Mouse (Mus musculus) forebrain, embryonic 16.5 days (tissue): ENCODE results near the gene Olfr128. TPM values are rescaled to one million over a fixed set of nuclear protein-coding genes. Genes with fewer than 3 reads are reported as not detected.
"Not testable (repeated sequence)": the region's sequence is repeated elsewhere in the genome, so short reads cannot be mapped to it uniquely, and the experiment has no call there.

ENCODE experiments used
- ATAC-seq: fragments of 200-750 bp; cut with Nextera tagmentation; 2 replicates; pipeline ENCODE4 v1.8.0; 2017; ENCODE audit warnings: mild to moderate bottlenecking, moderate library complexity
- H3K27ac ChIP-seq: fragments of 300-500 bp; sonication (generic); 2 replicates; pipeline ENCODE4 v1.5.1; 2014; ENCODE audit warnings: low read length, control low read depth
- H3K27me3 ChIP-seq: fragments of 300-500 bp; sonication (generic); replicated peaks from 2 replicates; pipeline ENCODE4 v1.6.1; 2014; ENCODE audit warnings: low read length; ENCODE audit not compliant: control insufficient read depth, insufficient read depth
- H3K36me3 ChIP-seq: fragments of 300-500 bp; sonication (generic); 2 replicates; pipeline ENCODE4 v1.6.1; 2014; ENCODE audit not compliant: control insufficient read depth, insufficient read depth
- H3K4me1 ChIP-seq: fragments of 300-500 bp; sonication (generic); replicated peaks from 2 replicates; pipeline ENCODE4 v1.6.1; 2014; ENCODE audit warnings: low read length; ENCODE audit not compliant: control insufficient read depth, insufficient read depth
- H3K4me2 ChIP-seq: fragments of 300-500 bp; sonication (generic); 2 replicates; pipeline ENCODE4 v1.6.1; 2014; ENCODE audit warnings: mild to moderate bottlenecking, low read length, control low read depth
- H3K4me3 ChIP-seq: fragments of 300-500 bp; sonication (generic); replicated peaks from 2 replicates; pipeline ENCODE4 v1.5.1; 2014; ENCODE audit warnings: mild to moderate bottlenecking, low read length, control low read depth
- H3K9ac ChIP-seq: fragments of 300-500 bp; sonication (generic); replicated peaks from 2 replicates; pipeline ENCODE4 v1.6.1; 2014; ENCODE audit warnings: low read depth, low read length, control low read depth
- H3K9me3 ChIP-seq: fragments of 300-500 bp; sonication (generic); 2 replicates; pipeline ENCODE4 v1.6.1; 2016; ENCODE audit warnings: low read length; ENCODE audit not compliant: control insufficient read depth
- WGBS: fragments of 180-500 bp; shearing (Covaris S2); extraction: QIAGEN DNeasy Blood & Tissue Kit; methylation state at CpG from one replicate; pipeline ENCODE4 v1.1.7; 2014; 5-methylcytosine and 5-hydroxymethylcytosine counted together
- polyA plus RNA-seq: library from polyadenylated mRNA; unstranded; fragments of >200 nt; fragmentation: Nextera tagmentation; extraction: Ambion mirVana; gene quantifications from 2 replicates; pipeline ENCODE4 v1.2.1, GENCODE M21; 2015

The Olfr128 gene
- not detected in 2 replicates for polyA plus RNA-seq

GRCm38 (mm10) chr17:37920248-37920647 lies at the start of gene Olfr128:
Gene Olfr128 (plus strand): TSS chr17:37920548.
- Histone ChIP-seq H3K9ac (no peak within 1 kb of the TSS), H3K4me3 (no peak within 1 kb of the TSS), H3K36me3 (no peaks in the 10 kb centered on the region), H3K27ac (no peak within 1 kb of the TSS), H3K4me2 (no peak within 1 kb of the TSS), H3K27me3 (no peaks in the 10 kb centered on the region), H3K9me3 (no peaks in the 10 kb centered on the region), H3K4me1 (no peaks in the 10 kb centered on the region)
- no peak for ATAC-seq

GRCm38 (mm10) chr17:37873830-37874229 lies 46.5 kb upstream of the Olfr128 start:
- no peaks in the 10 kb centered on the region; the same call in 1 of the 2 replicates for H3K4me1 ChIP-seq
- no peak for ATAC-seq
- H3K9me3 ChIP-seq, result no peaks in the 10 kb centered on the region
- no peaks in the 10 kb centered on the region for H3K36me3 ChIP-seq
- 86% methylated on average over 3 of the region's 3 CpGs for WGBS
- H3K27me3 ChIP-seq, result no peaks in the 10 kb centered on the region
- H3K9ac ChIP-seq, result no peak overlapping the region
- H3K27ac ChIP-seq, result no peak overlapping the region
- no peak overlapping the region for H3K4me3 ChIP-seq
- no peak overlapping the region for H3K4me2 ChIP-seq

- Histone ChIP-seq H3K4me1 (no peaks in the 10 kb centered on the region), H3K27me3 (no peaks in the 10 kb centered on the region), H3K36me3 (no peaks in the 10 kb centered on the region), H3K4me2 (no peak within 1 kb of the TSS), H3K4me3 (no peak within 1 kb of the TSS), H3K27ac (no peak within 1 kb of the TSS), H3K9ac (no peak within 1 kb of the TSS), H3K9me3 (no peaks in the 10 kb centered on the region)
- ATAC-seq, result no peak
- WGBS, result 82% methylated on average over 1 of the region's 1 CpGs
Measured at GRCm38 (mm10) chr17:37900137-37900536, 20.2 kb upstream of the Olfr128 start, which contains the start of gene Olfr127. Gene Olfr127 (plus strand): TSS chr17:37900437.

GRCm38 (mm10) chr17:37906821-37907220 lies 13.5 kb upstream of the Olfr128 start:
- not testable (repeated sequence) for H3K27ac ChIP-seq, H3K27me3 ChIP-seq, H3K4me3 ChIP-seq, H3K9me3 ChIP-seq, H3K4me1 ChIP-seq, H3K9ac ChIP-seq, H3K36me3 ChIP-seq, H3K4me2 ChIP-seq, ATAC-seq
- WGBS, result 78% methylated on average over 8 of the region's 8 CpGs

- no peak within 1 kb of the TSS for H3K27ac ChIP-seq
- ATAC-seq, result no peak
- H3K4me1 ChIP-seq, result no peaks in the 10 kb centered on the region
- H3K4me3 ChIP-seq, result no peak within 1 kb of the TSS
- H3K27me3 ChIP-seq, result no peaks in the 10 kb centered on the region
- no peaks in the 10 kb centered on the region for H3K36me3 ChIP-seq
- 68% methylated on average over 2 of the region's 2 CpGs for WGBS
- no peak within 1 kb of the TSS for H3K4me2 ChIP-seq
- H3K9me3 ChIP-seq, result no peaks in the 10 kb centered on the region
- no peak within 1 kb of the TSS for H3K9ac ChIP-seq
Measured at GRCm38 (mm10) chr17:37952979-37953378, 32.6 kb downstream of the Olfr128 start, which contains the start of gene Olfr761. Gene Olfr761 (minus strand): TSS chr17:37953079.

- no peak overlapping the region for H3K4me2 ChIP-seq
- no peak overlapping the region for H3K27ac ChIP-seq
- no peak for ATAC-seq
- no peaks in the 10 kb centered on the region for H3K4me1 ChIP-seq
- no peaks in the 10 kb centered on the region for H3K36me3 ChIP-seq
- no peak overlapping the region for H3K4me3 ChIP-seq
- no peaks in the 10 kb centered on the region for H3K9me3 ChIP-seq
- WGBS, result 84% methylated on average over 3 of the region's 3 CpGs
- no peak overlapping the region for H3K9ac ChIP-seq
- H3K27me3 ChIP-seq, result no peaks in the 10 kb centered on the region
Measured at GRCm38 (mm10) chr17:37973591-37973990, 53.2 kb downstream of the Olfr128 start.

Other genes starting within 250 kb of the Olfr128 start
- not detected in 2 replicates for gene Olfr119, start 224.0 kb upstream of the Olfr128 start, polyA plus RNA-seq
- gene Olfr120, start 198.7 kb upstream of the Olfr128 start, polyA plus RNA-seq, result not detected in 2 replicates
- not detected in 2 replicates for gene Olfr121, start 171.7 kb upstream of the Olfr128 start, polyA plus RNA-seq
- gene Olfr122, start 151.9 kb upstream of the Olfr128 start, polyA plus RNA-seq, result not detected in 2 replicates
- not detected in 2 replicates for gene Olfr123, start 127.0 kb upstream of the Olfr128 start, polyA plus RNA-seq
- gene Olfr124, start 120.7 kb upstream of the Olfr128 start, polyA plus RNA-seq, result not detected in 2 replicates
- 0.06 TPM in 1 of 2 replicates, not detected in the other for gene Olfr125, start 87.6 kb upstream of the Olfr128 start, polyA plus RNA-seq
- gene Olfr126, start 73.1 kb upstream of the Olfr128 start, polyA plus RNA-seq, result not detected in 2 replicates
- not detected in 2 replicates for gene Olfr127, start 20.1 kb upstream of the Olfr128 start, polyA plus RNA-seq
- gene Olfr761, start 32.5 kb downstream of the Olfr128 start, polyA plus RNA-seq, result not detected in 2 replicates
- gene Olfr129, start 139.5 kb downstream of the Olfr128 start, polyA plus RNA-seq, result not detected in 2 replicates
- not detected in 2 replicates for gene Olfr130, start 143.4 kb downstream of the Olfr128 start, polyA plus RNA-seq
- not detected in 2 replicates for gene Olfr131, start 168.1 kb downstream of the Olfr128 start, polyA plus RNA-seq
- not detected in 2 replicates for gene Olfr132, start 214.0 kb downstream of the Olfr128 start, polyA plus RNA-seq
- not detected in 2 replicates for gene Olfr133, start 224.7 kb downstream of the Olfr128 start, polyA plus RNA-seq